Mouse (Mus musculus) erythroblast, embryonic 14.5 days (primary cell): ENCODE results near the gene Frmd4a.

ENCODE experiments used
- GATA1 ChIP-seq: IDR thresholded peaks from 2 replicates; pipeline ENCODE4 v1.6.1; 2012; ENCODE audit warnings: low read length, inconsistent platforms, mixed read lengths
- TAL1 ChIP-seq: IDR thresholded peaks from 3 replicates; pipeline ENCODE4 v1.6.1; 2012; ENCODE audit warnings: low read length, inconsistent platforms, mixed read lengths

DNA sequence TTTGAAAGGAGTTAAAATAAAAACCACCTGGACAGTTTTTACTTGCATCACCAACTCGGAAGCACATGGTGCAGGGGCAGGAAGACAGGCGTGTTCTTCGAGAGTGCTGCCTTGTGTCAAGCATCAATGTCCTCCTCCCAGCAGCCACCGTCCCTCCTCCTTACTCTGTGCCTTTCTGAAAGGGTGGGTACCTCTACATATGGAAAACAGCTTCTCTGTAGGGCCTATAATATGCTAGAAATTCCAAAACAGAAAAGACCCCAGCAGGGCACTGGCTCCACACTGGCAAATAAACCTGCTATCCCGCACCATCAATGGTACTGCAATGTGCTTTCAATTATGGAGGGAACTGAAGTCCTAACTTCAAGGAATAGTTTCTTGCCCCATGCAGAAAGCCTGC, 331.0 kb downstream of the Frmd4a start:
- TF ChIP-seq GATA1 (no peak), TAL1 (no peak)
